Mouse (Mus musculus) neutrophil, adult 5-6 weeks (primary cell): Measurements from ENCODE around the gene Sumf1. TPM values are rescaled to one million over a fixed set of nuclear protein-coding genes. Genes with fewer than 3 reads are reported as not detected.

Source experiments
- ATAC-seq: fragments of 151-379, 151-347 bp; 2 replicates; pipeline ENCODE4 v1.8.0; 2017; ENCODE audit warnings: mild to moderate bottlenecking, moderate TSS enrichment; ENCODE audit not compliant: insufficient number of reproducible peaks, poor library complexity, low FRiP score, severe bottlenecking; ENCODE audit errors: extremely low read depth
- total RNA-seq: library from RNA; stranded (forward); fragments of 200-1000 nt; gene quantifications from 2 replicates; pipeline ENCODE4 v1.2.3, GENCODE M21; 2017

Gene Sumf1
- total RNA-seq, 1 experiment from 2014 or later, result 14.0 TPM

GRCm38 (mm10) chr6:108211896-108212880, 26.8 kb upstream of the Sumf1 start:
- ATAC-seq, result no peak

DNA sequence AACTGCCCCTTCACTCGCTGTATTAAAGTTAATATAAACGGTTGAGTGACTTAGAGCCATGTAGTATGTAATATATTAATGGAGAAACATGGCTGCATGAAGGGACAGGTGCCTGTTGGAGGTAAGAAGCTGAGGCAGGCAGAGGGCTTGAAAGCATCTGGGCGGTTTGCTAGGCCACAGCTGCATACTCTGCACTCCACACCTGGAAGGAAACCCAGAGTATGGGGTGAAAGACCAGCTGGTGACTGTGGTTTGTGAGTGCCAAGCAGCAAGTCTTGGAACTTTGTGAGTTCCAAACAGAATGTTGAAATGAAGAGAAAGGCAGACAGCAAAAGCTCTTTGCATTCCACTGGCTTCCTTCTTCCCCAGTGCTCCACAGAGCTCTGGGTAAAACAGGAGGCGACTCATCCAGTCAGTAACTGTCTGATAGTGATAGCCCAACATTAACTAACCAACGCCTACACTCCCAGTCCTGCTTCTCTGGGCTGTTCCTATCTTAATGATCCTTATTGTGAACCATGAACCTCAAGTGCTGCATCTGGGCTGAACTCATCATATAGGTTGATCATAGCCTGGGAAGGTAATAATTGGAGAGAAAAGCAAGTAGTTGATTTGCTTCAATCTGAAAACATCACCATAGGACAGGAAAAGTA, 21.7 kb upstream of the Sumf1 start:
- ATAC-seq, result no peak

- ATAC-seq, result no peak
Observed at GRCm38 (mm10) chr6:108206145-108206544, 20.8 kb upstream of the Sumf1 start.

DNA sequence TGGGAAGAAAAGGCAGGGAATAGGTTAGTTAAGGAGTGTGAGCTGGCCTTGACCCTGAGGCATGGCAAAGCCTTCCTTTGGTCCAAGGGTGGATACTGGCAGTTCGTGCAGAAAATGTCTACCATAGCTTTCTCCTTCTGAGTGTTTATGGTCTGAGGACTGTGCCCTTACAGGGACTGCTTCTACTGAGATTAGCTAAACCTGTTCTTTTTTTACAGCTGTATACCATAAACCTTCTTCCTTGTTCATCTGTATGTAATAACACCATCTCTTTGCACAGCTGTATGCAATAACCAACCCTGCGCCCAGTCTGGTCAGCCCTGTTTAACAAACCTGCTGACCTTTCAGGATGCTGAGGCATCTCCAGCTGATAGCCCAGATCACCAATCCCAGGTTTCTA, 18.9 kb upstream of the Sumf1 start:
- ATAC-seq, result no peak

DNA sequence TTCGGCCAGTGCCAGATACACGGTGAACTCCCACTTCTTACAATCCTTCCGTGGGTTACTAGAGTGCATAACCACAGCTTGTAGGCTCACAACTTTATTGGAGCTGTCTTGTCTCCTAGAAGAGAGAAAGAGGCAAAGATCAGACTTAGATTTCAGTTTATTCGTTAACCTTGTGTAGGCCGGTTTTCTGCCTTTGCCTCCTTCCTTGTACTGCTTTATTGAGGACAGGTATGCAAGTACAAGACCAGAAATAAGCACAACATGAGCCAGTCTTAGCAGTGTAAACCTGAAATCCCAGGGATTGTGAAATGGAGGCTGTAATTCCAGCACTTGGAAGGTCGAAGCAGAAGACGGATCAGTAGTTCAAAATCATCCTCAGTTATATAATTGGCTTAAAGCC, 12.9 kb upstream of the Sumf1 start:
- ATAC-seq, result no peak

- peak; percentile 87 for ATAC-seq
Observed at GRCm38 (mm10) chr6:108197117-108197516, 11.7 kb upstream of the Sumf1 start.

- no peak for ATAC-seq
Observed at GRCm38 (mm10) chr6:108196665-108197064, 11.3 kb upstream of the Sumf1 start.

DNA sequence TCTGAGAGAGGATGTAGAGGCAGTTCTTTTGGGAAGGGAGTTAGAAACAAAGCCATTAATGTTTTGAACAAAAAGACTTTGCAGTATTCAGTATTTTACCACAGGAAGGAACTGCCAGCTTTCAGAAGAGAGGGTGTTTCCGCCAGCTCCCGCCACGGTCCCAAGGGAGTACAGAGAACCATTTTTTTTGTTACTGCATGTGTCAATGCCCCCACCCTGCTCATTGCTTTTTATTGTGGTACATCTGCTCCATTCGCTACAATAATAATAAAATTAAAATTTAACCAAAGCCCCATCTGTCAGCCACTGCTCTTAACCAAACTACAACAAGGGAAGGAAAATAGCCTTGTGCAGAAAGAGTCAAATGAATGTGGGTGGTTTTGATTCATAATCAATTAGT, 7.2 kb upstream of the Sumf1 start:
- peak; percentile 55 for ATAC-seq

GRCm38 (mm10) chr6:108190690-108191089, 5.3 kb upstream of the Sumf1 start:
- no peak for ATAC-seq

GRCm38 (mm10) chr6:108185685-108186009, 265 bp upstream of the Sumf1 start:
- ATAC-seq, result no peak

GRCm38 (mm10) chr6:108179087-108179486, 6.3 kb downstream of the Sumf1 start:
- peak; percentile 64 for ATAC-seq

DNA sequence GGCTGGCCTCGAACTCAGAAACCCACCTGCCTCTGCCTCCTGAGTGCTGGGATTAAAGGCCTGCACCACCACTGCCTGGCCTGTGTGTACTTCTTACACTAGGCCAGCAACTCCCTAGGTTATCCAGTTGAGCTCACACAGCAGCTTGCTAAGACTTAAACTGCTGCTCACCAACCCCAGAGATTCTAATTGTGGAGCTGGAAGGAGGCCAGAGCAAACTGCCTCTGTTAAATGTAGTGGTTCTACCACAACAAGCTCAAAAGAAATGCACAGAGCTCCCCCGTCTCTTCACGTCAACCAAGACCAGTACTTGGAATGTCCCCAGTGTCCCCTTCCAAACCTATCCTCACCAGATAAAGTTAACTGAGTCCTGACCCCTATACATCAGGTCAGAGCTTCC, 11.2 kb downstream of the Sumf1 start:
- ATAC-seq, result no peak

DNA sequence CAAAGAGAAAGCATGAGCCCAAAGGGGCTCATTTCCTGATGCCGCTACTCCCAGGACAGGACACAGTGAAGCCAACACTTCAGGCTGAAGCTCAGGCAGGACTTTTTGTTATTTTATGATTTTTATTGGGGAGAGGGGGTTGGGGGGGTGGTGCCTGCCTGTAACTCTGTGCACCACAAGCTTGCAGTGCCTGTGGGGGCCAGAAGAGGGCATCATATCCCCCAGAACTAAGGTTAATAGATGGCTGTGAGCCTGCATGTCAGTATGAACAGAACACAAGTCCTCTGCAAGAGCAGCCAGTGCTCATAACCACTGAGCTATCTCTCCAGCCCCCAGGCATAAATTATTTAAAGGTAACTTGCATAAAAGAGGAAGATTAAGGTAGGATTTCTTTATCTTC, 13.2 kb downstream of the Sumf1 start:
- ATAC-seq, result no peak

GRCm38 (mm10) chr6:108169466-108169865, 15.9 kb downstream of the Sumf1 start:
- ATAC-seq, result no peak

GRCm38 (mm10) chr6:108168723-108169122, 16.7 kb downstream of the Sumf1 start:
- ATAC-seq, result no peak

GRCm38 (mm10) chr6:108167946-108168680, 17.3 kb downstream of the Sumf1 start:
- no peak for ATAC-seq

GRCm38 (mm10) chr6:108165598-108165997, 19.8 kb downstream of the Sumf1 start:
- no peak for ATAC-seq

GRCm38 (mm10) chr6:108164935-108165334, 20.4 kb downstream of the Sumf1 start:
- peak; percentile 79 for ATAC-seq

GRCm38 (mm10) chr6:108160608-108161007, 24.8 kb downstream of the Sumf1 start:
- ATAC-seq, result no peak

GRCm38 (mm10) chr6:108156881-108157280, 28.5 kb downstream of the Sumf1 start:
- ATAC-seq, result no peak
